Mouse (Mus musculus): Measurements from ENCODE around the gene Itk.

DNA sequence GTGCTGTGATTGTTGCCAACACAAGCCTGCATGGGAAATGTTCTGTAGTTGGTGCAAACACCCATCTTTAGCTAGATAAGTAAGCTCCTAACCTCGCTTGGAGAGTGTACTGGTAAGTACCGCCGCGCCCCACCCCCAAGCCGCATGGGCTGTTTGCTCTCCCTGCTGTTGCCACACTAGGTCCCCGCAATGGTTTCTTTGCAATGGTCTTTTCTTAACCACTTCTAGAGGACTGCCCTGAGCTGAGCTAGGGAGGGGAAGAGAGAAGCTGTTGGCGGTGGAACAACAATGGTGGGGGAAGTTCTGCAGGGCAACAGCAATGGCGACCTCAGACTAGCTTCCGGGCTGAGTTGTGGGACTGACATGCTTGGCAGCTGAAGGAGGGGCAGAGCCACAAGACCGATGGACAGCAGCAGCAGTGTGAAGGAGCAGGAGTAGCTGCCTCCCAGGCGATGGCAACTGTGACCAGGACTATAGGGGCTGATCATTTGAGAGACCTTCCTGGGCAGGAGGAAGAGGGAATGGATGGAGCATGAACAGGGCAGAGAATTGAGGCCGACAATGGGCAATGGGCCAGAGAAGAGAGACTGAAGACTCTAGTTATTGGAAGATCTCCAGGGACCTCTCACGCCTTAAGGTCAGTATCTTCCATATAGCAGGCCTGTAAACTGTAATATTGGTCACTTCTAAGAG, 7.0 kb upstream of the Itk start, which contains the start of gene Fam71b:
- no peak for TF ChIP-seq CTCF (IDR thresholded peaks at IDR 0.05; ENCODE audit: low read depth)
- TF ChIP-seq EP300 (optimal IDR thresholded peaks at IDR 0.05): no peak

Data from stomach, postnatal 0 days (tissue).